Mouse (Mus musculus): Measurements from ENCODE around the gene Dyrk1a. TPM values are rescaled to one million over a fixed set of nuclear protein-coding genes. Genes with fewer than 3 reads are reported as not detected.
A peak's percentile ranks its signal among the peaks of the same experiment; 100 is the strongest.

Gene Dyrk1a
- polyA plus RNA-seq, 1 experiment: 16.0 TPM

- H3K27ac ChIP-seq (replicated peaks; ENCODE audit: low read depth, low read length): peak overlapping the region; percentile 85
- peak overlapping the region; percentile 82 for H3K4me3 ChIP-seq (ENCODE audit: insufficient read depth, low read depth, low read length)
- peaks cover 12% of the 10 kb centered on the region for H3K4me1 ChIP-seq (ENCODE audit: control insufficient read depth, insufficient read depth, insufficient read length, low read length)
Measured at GRCm38 (mm10) chr16:94571111-94571993, 1.5 kb downstream of the Dyrk1a start.

- Histone ChIP-seq H3K4me1 (ENCODE audit: control insufficient read depth, insufficient read depth, insufficient read length, low read length) (peaks cover 12% of the 10 kb centered on the region), H3K4me3 (ENCODE audit: insufficient read depth, low read depth, low read length) (peak overlapping the region; percentile 30; the same call in 1 of the 2 replicates), H3K27ac (replicated peaks; ENCODE audit: low read depth, low read length) (no peak overlapping the region)
Measured at GRCm38 (mm10) chr16:94572422-94572821, 2.6 kb downstream of the Dyrk1a start.

- Histone ChIP-seq H3K27ac (replicated peaks; ENCODE audit: low read depth, low read length) (no peak overlapping the region), H3K4me3 (ENCODE audit: insufficient read depth, low read depth, low read length) (no peak overlapping the region), H3K4me1 (ENCODE audit: control insufficient read depth, insufficient read depth, insufficient read length, low read length) (peaks cover 23% of the 10 kb centered on the region)
Measured at GRCm38 (mm10) chr16:94574025-94574717, 4.4 kb downstream of the Dyrk1a start.

GRCm38 (mm10) chr16:94574718-94575094 lies 4.9 kb downstream of the Dyrk1a start:
- Histone ChIP-seq H3K4me1 (ENCODE audit: control insufficient read depth, insufficient read depth, insufficient read length, low read length) (peaks cover 25% of the 10 kb centered on the region), H3K27ac (replicated peaks; ENCODE audit: low read depth, low read length) (no peak overlapping the region), H3K4me3 (ENCODE audit: insufficient read depth, low read depth, low read length) (no peak overlapping the region)

GRCm38 (mm10) chr16:94575757-94576156 lies 5.9 kb downstream of the Dyrk1a start:
- H3K4me1 ChIP-seq (ENCODE audit: control insufficient read depth, insufficient read depth, insufficient read length, low read length): peaks cover 29% of the 10 kb centered on the region
- no peak overlapping the region for H3K27ac ChIP-seq (replicated peaks; ENCODE audit: low read depth, low read length)
- no peak overlapping the region for H3K4me3 ChIP-seq (ENCODE audit: insufficient read depth, low read depth, low read length)

- H3K4me3 ChIP-seq (ENCODE audit: insufficient read depth, low read depth, low read length): no peak overlapping the region
- peaks cover 27% of the 10 kb centered on the region for H3K4me1 ChIP-seq (ENCODE audit: control insufficient read depth, insufficient read depth, insufficient read length, low read length)
- H3K27ac ChIP-seq (replicated peaks; ENCODE audit: low read depth, low read length): no peak overlapping the region
Measured at GRCm38 (mm10) chr16:94579348-94579747, 9.5 kb downstream of the Dyrk1a start.

- H3K4me3 ChIP-seq (ENCODE audit: insufficient read depth, low read depth, low read length): no peak overlapping the region
- H3K27ac ChIP-seq (replicated peaks; ENCODE audit: low read depth, low read length): peak overlapping the region; percentile 46; the same call in 1 of the 2 replicates
- H3K4me1 ChIP-seq (ENCODE audit: control insufficient read depth, insufficient read depth, insufficient read length, low read length): peaks cover 29% of the 10 kb centered on the region
Measured at GRCm38 (mm10) chr16:94580844-94581405, 11.1 kb downstream of the Dyrk1a start.

- peaks cover 39% of the 10 kb centered on the region for H3K4me1 ChIP-seq (ENCODE audit: control insufficient read depth, insufficient read depth, insufficient read length, low read length)
- no peak overlapping the region for H3K27ac ChIP-seq (replicated peaks; ENCODE audit: low read depth, low read length)
- H3K4me3 ChIP-seq (ENCODE audit: insufficient read depth, low read depth, low read length): no peak overlapping the region
Measured at GRCm38 (mm10) chr16:94586349-94586990, 16.7 kb downstream of the Dyrk1a start.

GRCm38 (mm10) chr16:94587461-94587860 lies 17.7 kb downstream of the Dyrk1a start:
- no peak overlapping the region for H3K4me3 ChIP-seq (ENCODE audit: insufficient read depth, low read depth, low read length)
- peaks cover 42% of the 10 kb centered on the region for H3K4me1 ChIP-seq (ENCODE audit: control insufficient read depth, insufficient read depth, insufficient read length, low read length)
- H3K27ac ChIP-seq (replicated peaks; ENCODE audit: low read depth, low read length): no peak overlapping the region

- Histone ChIP-seq H3K4me3 (ENCODE audit: insufficient read depth, low read depth, low read length) (no peak overlapping the region), H3K27ac (replicated peaks; ENCODE audit: low read depth, low read length) (no peak overlapping the region), H3K4me1 (ENCODE audit: control insufficient read depth, insufficient read depth, insufficient read length, low read length) (peaks cover 39% of the 10 kb centered on the region)
Measured at GRCm38 (mm10) chr16:94588171-94588570, 18.4 kb downstream of the Dyrk1a start.

- Histone ChIP-seq H3K4me1 (ENCODE audit: control insufficient read depth, insufficient read depth, insufficient read length, low read length) (peaks cover 39% of the 10 kb centered on the region), H3K4me3 (ENCODE audit: insufficient read depth, low read depth, low read length) (no peak overlapping the region), H3K27ac (replicated peaks; ENCODE audit: low read depth, low read length) (no peak overlapping the region)
Measured at GRCm38 (mm10) chr16:94588974-94589373, 19.2 kb downstream of the Dyrk1a start.

GRCm38 (mm10) chr16:94589648-94590047 lies 19.8 kb downstream of the Dyrk1a start:
- Histone ChIP-seq H3K27ac (replicated peaks; ENCODE audit: low read depth, low read length) (no peak overlapping the region), H3K4me1 (ENCODE audit: control insufficient read depth, insufficient read depth, insufficient read length, low read length) (peaks cover 42% of the 10 kb centered on the region)

GRCm38 (mm10) chr16:94590214-94590613 lies 20.4 kb downstream of the Dyrk1a start:
- peaks cover 40% of the 10 kb centered on the region for H3K4me1 ChIP-seq (ENCODE audit: control insufficient read depth, insufficient read depth, insufficient read length, low read length)
- no peak overlapping the region for H3K4me3 ChIP-seq (ENCODE audit: insufficient read depth, low read depth, low read length)
- H3K27ac ChIP-seq (replicated peaks; ENCODE audit: low read depth, low read length): no peak overlapping the region

More at GRCm38 (mm10) chr16:94589648-94590047, 19.8 kb downstream of the Dyrk1a start:
- H3K4me3 ChIP-seq (ENCODE audit: insufficient read depth, low read depth, low read length): no peak overlapping the region

GRCm38 (mm10) chr16:94590977-94591376 lies 21.2 kb downstream of the Dyrk1a start:
- H3K4me3 ChIP-seq (ENCODE audit: insufficient read depth, low read depth, low read length): no peak overlapping the region
- H3K27ac ChIP-seq (replicated peaks; ENCODE audit: low read depth, low read length): no peak overlapping the region
- H3K4me1 ChIP-seq (ENCODE audit: control insufficient read depth, insufficient read depth, insufficient read length, low read length): peaks cover 39% of the 10 kb centered on the region

GRCm38 (mm10) chr16:94591536-94591935 lies 21.7 kb downstream of the Dyrk1a start:
- Histone ChIP-seq H3K27ac (replicated peaks; ENCODE audit: low read depth, low read length) (peak overlapping the region; percentile 18; the same call in 1 of the 2 replicates), H3K4me1 (ENCODE audit: control insufficient read depth, insufficient read depth, insufficient read length, low read length) (peaks cover 36% of the 10 kb centered on the region)

More at GRCm38 (mm10) chr16:94591536-94591935, 21.7 kb downstream of the Dyrk1a start:
- no peak overlapping the region for H3K4me3 ChIP-seq (ENCODE audit: insufficient read depth, low read depth, low read length)

All from brown adipose tissue, adult 24 weeks (tissue).